Mouse (Mus musculus): ENCODE measurements around the gene Gm49318.

Gene Gm49318

DNA sequence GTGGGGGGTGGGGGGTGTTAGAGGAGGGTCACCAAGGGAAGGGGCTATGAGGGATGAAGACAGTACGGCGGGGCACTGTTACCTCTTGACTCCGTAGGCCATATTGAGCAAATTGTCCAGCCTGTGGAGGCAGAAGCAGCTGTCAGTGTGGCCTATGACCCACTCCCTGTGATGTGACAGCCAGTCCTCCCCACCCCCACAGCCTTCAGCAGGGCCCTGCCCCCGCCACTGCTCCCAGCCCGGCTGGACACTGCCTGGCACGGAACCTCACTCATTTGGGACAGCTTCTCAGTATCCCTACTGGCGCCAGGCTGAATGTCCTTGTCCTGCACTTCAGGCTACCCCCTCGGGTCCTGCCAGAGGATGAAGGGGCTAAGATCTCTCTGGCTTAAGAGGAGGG, 46.5 kb downstream of the Gm49318 start:
- DNase-seq = no peak

DNA sequence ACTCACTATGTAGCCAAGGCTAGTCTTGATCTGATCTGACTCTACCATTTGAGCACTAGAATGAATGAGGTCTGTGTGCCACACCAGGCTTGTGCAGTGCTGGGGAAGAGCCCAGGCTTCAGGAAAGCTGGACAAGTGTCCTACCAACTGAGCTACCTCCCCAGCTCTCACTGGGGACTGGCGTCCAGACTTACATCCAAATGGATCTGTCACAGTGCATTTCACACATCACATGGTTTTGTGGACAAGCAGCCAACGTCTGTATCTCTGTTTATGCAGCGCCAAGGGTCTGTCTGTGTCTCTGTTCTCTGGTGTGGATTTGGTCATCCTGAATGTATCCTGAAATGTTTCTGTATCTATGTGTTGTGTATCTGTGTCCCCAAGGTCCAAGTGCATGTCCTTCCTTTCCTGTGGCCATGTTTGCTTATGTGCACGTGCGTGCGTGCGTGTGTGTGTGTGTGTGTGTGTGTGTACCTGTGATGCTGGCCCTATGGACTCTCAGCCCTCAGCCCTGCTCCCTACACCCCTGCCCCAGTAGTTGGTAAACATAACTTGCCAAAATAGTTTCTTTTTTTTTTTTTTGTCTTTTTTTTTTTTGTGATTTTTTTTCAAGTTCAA, 53.7 kb downstream of the Gm49318 start:
- no peak for DNase-seq

DNA sequence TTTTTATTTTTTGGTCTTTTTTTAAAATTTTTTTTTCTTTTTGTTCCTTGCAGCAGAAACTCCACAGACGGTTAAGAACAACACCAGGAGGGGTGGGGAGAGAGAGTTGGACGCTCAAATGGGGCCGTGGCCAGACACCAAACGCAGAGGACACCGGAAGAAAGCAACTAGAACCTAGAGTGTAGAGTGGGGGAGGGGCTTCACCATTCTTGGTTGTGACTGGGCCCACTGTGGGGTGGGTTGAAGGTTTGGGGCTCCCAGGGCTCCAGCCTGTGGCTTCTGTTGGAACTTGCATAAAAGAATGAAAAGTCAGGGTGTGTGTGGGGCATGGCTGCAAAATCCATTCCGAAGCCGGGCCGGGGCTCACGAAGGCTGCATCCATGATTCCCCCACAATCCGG, 54.8 kb downstream of the Gm49318 start:
- no peak for DNase-seq

DNA sequence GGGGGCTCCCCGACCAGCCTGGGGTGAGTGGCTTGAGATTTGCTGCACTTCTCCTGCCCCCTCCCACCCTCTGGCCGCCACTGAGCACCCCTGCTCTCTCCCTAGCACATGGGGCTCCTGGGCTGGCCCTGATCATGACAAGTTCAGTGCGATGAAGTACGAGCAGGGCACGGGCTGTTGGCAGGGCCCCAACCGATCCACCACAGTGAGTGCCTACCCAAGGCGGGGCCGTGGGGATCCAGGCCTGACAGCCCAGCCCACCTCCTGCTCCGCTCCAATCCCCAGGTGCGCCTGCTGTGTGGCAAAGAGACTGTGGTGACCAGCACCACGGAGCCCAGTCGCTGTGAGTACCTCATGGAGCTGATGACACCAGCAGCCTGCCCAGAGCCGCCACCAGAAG, 58.3 kb downstream of the Gm49318 start:
- no peak for DNase-seq

DNA sequence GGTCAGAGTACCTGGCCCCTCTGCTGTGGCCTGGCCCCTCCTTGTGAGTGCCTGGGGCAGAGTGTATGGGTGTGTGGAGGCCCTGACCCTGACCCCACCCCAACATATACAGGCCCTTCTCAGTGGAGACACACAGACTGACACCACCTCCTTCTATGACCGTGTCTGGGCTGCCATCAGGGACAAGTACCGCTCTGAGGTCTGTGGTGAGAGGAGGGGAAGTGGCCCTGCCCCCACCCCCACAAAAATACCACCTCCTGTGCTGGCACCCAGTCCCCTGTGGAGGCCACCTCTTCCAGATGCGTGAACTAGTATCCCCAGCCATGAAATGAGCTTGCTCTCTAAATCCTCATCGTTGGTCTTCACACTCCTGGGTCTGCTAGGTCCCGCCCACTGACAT, 60.0 kb downstream of the Gm49318 start:
- no peak for DNase-seq

DNA sequence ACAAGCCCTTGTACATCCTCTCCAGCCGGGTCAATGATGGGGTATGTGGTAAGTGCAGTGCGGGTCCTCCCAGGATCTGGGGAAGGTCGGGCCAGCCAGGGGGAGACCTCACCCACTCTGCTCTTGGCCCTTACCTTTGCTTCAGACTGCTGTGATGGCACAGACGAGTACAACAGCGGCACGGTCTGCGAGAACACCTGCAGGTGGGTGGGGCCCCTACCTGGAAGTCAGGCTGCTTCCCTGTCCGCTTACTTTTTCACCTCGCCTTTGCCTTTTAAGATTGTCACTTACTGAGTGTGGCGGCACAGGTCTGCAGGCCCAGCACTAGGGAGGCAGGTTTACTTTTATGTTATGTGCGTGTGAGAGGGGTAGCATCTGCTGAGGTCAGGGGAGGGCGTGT, 66.5 kb downstream of the Gm49318 start:
- DNase-seq = no peak

DNA sequence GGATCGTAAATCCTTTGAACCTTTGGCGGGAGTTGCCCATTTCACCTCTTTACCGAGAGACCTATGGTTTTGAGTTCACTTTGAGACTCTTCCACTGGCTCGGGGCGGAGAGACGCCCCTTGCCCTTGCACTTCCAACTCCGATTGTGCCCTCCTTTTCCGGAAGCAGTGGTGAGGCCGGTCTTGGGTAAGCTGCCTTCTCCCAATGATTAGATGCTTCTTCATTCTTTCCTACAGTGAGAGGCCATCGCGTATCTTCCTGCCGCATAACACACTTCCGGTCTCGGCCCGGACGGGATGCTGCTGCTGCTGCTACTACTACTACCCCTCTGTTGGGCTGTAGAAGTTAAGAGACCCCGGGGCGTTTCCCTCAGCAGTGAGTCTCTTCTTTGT, 67.9 kb downstream of the Gm49318 start:
- DNase-seq = peak; percentile 54

DNA sequence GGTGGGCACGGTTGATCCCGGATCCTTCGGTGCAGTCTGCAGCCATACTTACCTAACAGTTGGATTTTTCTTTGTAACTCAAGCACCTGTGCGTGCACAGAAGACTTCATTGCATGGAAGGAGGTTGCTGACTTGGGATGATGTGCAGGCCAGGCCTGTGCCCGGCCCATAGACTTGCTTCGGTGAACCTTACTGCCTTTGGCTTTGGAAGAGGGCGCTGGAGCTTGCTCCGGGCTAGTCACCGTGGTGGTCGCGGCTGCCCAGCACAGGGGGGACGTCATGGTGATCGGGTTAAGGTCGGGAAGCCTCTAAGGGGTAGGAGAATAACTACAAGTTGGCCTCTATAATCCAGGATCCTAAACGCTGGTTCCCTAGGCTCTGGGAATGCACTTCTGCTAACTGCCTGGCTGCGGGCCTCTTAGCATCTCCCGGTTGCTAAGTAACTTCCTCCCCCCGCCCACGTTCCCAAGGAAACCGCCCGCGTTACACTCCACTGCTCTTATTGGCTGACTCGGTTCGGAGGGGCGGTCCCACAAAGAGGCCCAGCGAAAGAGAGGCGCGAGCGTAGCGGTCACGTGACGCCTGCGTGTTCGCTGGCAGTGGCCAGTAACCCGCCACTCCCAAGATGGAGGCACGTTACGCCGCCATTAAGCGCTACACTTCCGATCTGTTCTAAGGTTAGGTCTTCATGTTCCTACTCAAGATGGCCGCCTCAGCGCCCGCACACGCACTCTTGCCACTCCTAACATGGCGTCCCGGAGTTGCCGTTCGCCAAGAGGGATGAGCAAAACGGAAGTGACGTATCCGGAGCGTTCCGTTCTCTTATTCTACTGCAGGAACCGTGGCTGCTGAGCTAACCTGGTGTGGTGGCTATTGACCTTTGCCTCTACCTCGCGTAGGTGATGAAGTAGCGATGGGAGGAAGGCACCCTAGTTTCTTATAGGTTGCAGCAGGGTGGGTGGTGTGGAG, 68.6 kb downstream of the Gm49318 start, which contains the start of the genes Ccdc151 and Prkcsh:
Gene Ccdc151, minus strand, starts transcription at position 441 of the 969 bp plus-strand sequence.
Gene Prkcsh, plus strand, starts transcription at position 613 of the 969 bp plus-strand sequence.
- peak; percentile 100 for DNase-seq

DNA sequence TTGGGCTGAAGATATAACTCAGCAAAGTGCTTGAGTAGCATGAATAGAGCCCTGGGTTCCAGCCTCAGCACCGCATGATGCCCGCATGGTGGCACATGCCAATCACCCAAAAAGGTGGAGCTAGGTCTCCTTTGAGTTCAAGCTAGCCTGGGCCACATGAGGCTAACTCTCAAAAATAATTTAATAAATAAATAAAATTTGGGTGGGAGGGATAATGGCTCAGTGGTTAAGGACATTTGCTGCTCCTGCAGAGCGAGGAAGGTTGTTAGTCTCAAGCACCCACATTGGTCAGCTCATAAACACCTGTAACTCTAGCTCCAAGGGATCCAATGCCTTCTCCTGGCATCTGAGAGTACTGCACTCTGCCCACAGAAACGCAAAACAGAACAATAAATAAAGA, 69.4 kb downstream of the Gm49318 start:
- DNase-seq = no peak

DNA sequence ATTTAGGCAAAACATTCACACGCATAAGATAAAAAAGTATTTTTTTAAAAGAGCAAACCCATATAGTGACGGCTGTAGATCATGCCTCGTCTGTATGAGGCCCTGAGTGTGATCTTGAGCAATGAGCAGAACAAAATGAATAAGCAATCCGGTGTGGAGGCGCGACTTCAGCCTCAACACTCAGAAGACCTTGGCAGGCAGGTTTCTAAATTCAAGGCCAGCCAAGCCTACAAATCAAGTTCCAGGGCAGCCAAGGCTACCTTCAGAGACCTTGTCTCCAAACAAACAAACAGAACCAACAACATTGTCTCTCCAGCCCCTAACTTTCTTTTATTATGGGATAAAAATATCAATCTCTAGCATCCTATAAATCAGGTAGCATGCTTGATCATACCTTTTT, 70.8 kb downstream of the Gm49318 start:
- DNase-seq = no peak

DNA sequence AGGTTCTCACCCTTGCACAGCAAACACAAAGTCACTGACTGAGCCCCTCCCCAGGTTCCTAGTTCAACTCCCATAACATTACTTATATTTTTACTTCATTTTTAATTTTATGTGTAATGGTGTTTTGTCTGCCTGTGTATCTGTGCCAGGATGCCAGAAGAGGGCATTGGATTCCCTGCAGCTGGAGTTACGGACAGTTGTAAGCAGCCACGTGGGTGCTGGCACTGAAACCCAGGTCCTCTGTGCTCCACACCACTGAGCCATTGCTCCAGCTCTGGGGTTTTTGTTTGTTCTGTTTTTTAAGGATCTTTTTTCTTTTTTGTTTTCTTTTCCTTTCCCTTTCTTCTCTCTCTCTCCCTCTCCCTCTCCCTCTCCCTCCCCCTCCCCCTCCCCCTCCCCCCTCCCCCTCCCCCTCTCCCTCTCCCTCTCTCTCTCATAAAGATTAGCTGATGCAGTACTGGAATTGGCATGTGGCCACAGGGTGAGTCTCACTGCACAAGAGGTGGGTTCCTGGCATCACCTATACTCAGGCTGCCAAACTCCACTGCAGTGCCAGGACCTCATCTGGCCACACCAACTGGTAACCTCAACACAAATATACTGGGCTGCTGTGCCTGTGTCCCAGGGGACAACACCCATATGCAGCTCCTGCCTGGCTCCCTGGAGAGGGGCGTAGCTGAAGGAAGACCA, 74.7 kb downstream of the Gm49318 start:
- DNase-seq = no peak

DNA sequence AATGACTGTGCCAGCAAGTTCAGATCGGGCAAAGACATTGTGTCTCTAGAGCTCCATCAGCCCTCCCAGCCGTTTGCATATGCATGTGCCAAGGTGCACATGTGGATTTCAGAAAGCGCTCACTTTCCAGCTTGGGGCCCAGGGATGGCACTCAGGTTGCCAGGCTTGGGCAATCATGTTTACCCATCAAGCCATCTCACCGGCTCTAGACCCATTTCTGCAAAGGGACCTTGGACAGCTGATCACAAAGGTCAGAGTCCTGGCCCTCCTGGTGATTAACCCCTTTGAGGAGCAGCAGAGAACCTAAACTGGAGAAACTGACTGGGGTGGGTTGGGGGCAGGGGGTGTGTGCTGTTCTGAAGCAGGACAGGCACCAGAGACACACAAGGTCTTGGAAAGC, 78.8 kb downstream of the Gm49318 start:
- no peak for DNase-seq

DNA sequence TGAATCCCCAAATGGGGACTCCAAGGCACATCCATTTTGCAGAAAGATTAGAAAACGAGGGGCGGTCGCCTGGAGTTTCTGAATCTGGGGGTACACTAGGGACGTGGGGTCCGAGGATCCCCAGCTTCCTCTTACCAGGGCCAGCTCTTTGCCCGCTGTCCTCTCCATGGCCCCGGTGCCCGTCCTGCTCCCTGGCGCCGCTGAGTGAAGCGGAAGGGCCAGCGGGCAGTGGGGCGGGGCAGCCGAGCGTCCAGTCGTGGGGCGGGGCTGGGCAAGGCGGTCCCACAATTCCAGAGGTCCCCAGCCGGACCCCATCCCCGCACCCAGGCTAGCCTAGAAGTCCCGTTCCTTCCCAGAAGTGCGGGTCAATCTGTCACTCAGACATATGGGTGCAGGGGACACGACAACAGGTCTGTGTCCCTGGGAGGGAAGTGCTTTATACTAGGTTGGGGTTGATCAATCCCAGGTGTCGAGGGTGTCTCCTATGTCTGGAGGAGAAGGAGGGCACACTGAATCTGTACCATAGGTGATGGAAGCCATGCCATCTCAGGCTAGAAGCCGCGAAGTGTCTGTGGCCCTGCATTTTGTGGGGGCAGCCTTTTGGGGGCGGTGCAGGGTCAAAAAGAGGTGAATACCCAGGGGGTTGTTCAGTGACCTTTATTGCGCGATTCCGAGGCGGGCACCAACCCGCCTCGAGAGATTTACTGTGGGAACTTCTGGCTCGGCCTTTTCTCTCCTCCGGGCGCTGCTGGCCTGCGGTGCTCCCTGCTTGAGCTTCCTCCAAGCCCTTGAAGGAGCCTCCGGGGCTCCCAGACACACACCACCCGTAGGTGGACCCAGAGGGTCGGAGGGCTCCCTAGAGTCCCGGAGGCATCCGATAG, 81.6 kb downstream of the Gm49318 start, which contains the start of gene Rgl3:
Gene Rgl3, minus strand, starts transcription at position 217 of the 881 bp plus-strand sequence.
- peak; percentile 87 for DNase-seq

DNA sequence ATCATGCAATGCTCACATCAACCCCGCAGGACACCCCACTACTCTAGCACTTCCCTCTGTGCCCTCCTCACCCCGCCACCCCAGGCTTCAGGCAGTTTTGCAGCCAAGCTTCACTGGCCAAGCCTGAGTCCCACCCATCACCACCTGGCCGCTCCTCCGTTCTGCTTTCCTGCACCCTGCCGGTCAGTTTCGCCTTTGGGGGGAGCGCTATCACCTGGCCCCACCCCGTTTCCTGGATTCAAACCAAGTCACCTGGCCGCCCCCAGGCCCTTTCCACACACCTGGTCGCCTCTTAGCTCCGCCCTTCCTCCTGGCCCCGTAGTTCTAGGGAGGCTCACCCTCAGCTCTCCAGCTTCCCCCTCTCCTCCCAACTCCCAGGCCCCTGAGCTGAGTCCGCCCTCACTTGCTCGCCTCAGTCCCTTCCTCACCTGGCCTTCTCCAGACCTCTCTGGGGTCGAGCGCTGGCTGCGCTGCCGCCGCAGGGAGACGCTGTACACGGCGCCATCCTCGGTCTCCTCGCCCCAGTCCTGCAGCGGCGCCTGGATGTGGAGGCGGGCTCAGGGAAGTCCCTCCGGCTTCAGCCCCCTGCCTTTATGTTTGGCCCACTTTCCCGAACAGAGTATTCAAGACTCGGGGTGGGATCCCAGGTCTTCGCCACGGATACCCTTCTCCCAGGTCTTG, 82.5 kb downstream of the Gm49318 start:
- peak; percentile 83 for DNase-seq

DNA sequence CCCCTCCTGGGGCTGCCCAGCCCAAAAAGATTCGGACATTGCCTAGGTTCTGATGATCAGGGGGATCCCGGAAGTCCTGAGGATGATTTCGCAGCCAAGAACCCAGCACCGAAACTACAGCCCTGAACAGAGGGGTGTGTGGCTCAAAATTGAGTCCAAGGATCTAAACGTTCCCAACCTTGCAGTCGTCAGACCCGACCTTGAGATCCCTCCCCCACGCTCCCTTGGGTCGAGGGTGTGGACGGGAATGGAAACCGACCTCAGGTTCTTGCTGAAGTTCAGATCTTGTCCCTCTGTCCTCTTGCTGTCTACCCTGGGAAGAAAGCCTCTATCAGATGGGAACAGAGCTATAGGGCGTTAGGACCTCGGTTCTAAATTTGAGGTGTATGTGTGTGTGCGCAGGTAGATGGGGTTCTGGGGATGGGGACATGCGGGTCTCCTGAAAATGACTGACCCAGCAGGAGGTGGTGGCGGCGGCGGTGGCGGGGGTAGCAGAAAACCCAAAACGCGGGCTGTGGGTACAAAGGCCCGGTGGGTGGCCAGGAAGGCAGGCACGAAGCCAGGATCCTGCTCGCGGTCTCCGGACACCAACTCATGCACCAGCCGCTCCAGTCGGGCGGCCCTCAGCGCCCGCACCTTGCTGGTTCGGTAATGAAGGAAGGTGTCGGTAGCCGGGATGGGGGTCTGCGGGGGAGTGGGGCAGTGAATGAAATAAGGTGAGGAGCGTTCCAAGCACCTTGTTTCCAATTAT, 83.3 kb downstream of the Gm49318 start:
- peak; percentile 29 for DNase-seq
